Mouse (Mus musculus): ENCODE results near the gene Gje1. TPM values are rescaled to one million over a fixed set of nuclear protein-coding genes. Genes with fewer than 3 reads are reported as not detected.

Gene Gje1
- total RNA-seq (2021): not detected

GRCm38 (mm10) chr10:14718114-14718513 lies at the start of gene Gje1:
Gene Gje1, minus strand, starts transcription at chr10:14718214.
- DNase-seq: no peak
- intact Hi-C loops (cut with DNase I): no loop called here

DNA sequence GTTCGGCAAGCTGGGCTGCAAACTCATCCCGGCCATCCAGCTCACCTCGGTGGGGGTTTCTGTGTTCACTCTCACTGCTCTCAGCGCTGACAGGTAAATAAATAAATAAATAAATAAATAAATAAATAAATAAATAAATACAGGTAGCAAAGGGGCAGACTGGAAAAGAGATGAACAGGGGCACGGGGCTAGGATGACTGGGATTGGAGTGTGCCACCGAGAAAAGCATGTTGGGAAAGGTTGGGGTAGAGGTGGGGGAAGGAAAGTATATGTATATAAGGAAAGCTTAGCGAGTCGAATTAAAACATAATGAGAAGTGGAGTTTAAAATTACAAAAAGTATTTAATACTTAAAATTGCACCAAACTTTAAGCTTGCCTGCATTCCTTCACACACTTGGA lies 42.6 kb upstream of the Gje1 start:
- DNase-seq: no peak
- intact Hi-C loops (cut with DNase I): no loop called here

GRCm38 (mm10) chr10:14759665-14760558 lies 41.9 kb upstream of the Gje1 start:
- no peak for DNase-seq
- intact Hi-C loops (cut with DNase I): no loop called here

GRCm38 (mm10) chr10:14734285-14734684 lies 16.3 kb upstream of the Gje1 start:
- intact Hi-C loops (cut with DNase I): loop anchor here (10.0 kb wide), 1 partner anchor 441 kb away; no protein-coding TSS in a partner anchor

GRCm38 (mm10) chr10:14725671-14726070 lies 7.7 kb upstream of the Gje1 start:
- intact Hi-C loops (cut with DNase I): no loop called here

More at GRCm38 (mm10) chr10:14734285-14734684, 16.3 kb upstream of the Gje1 start:
- DNase-seq: peak; percentile 2 to 3

DNA sequence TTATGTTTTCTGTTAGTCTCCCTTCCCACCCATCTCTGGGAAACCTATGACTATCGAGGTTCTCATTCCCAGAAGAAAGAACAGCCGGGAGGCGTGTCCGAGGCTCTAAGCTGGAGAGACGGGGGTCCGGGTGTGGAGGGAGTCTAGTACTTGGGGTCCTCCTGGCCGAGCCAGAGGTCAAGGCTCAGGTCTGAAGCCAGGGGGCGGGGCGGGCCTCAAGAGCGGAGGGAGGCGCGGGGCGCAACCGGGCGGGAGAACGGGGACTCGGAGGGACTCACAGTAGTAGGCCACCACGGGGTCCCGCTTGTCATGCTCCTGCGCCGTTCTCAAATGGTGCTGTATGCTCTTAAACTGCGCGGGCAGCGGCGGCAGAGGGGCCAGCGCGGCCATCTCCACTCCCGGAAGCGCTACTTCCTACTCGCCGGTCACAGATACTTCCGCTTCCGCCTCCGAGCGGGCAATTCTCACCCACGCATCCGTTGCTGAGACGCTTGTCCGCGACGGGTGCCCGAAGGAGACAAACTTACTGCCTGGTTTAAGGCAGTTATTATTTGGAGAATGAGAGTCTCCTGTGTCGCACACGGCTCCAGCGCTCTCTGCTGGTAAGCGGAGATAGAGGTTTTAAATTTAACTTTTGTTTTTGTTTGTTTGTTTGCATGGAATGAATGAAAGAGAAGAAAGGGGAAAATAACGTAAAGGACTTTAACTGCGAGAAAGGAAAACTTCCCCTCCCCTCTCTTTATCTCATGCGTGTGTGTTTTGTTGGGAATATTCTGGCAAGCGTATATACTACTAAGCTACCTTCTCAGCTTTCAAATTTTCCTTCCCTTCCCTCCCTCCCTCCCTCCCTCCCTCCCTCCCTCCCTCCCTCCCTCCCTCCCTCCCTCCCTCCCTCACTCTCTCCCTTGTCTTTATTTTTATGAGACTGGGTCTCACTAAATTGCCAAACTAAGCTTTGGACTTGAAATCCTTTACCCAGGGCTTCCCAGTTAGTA lies 12.6 kb downstream of the Gje1 start, which contains the start of the genes Vta1 and Nmbr:
Gene Vta1 (minus strand): TSS at position 489 of the 995 bp plus-strand sequence.
Gene Nmbr (plus strand): TSS at position 520 of the 995 bp plus-strand sequence.
- DNase-seq: peak; percentile 97 to 99
- intact Hi-C loops (cut with DNase I): loop anchor here (1.0 kb wide), 2 partner anchors 253 to 301 kb away; no protein-coding TSS in a partner anchor

More at GRCm38 (mm10) chr10:14725671-14726070, 7.7 kb upstream of the Gje1 start:
- DNase-seq: no peak

GRCm38 (mm10) chr10:14703830-14704420 lies 14.1 kb downstream of the Gje1 start:
- intact Hi-C loops (cut with DNase I): no loop called here
- no peak for DNase-seq

GRCm38 (mm10) chr10:14703239-14703638 lies 14.8 kb downstream of the Gje1 start:
- intact Hi-C loops (cut with DNase I): no loop called here
- no peak for DNase-seq

GRCm38 (mm10) chr10:14690349-14690748 lies 27.7 kb downstream of the Gje1 start:
- intact Hi-C loops (cut with DNase I): no loop called here
- no peak for DNase-seq

DNA sequence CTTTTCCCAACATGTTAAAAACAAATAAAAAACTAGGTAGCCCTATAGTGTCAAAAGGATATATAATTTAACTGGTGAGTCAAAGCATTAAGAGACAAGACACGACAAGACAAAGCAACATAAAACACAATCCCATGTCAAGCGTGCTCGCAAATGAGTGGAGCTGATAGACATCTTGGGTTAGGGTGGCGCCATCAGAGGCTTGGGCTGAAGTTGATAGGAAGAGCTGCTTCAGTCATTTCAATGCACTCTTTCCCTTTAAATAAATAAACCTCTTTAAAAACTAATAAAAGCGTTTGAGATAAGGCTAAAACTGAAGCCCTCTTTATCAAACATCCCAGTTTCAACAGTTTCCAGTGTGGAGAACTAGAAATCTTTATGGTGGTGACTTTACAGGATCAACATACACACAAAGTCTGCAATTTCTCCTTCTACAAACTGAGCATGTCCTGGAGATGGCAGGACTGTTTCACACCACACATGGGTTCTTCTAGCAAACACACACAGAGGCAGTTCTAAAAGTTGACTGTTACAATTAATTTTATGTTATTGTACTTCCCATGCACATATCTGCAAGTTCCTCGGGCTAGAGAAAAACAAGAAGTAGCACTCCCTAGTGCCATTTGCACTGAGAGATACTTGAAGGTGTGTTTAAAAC lies 29.1 kb downstream of the Gje1 start:
- intact Hi-C loops (cut with DNase I): no loop called here
- no peak for DNase-seq

- intact Hi-C loops (cut with DNase I): no loop called here
- no peak for DNase-seq
These were observed 32.4 kb downstream of the Gje1 start for GRCm38 (mm10) chr10:14685663-14686062.

DNA sequence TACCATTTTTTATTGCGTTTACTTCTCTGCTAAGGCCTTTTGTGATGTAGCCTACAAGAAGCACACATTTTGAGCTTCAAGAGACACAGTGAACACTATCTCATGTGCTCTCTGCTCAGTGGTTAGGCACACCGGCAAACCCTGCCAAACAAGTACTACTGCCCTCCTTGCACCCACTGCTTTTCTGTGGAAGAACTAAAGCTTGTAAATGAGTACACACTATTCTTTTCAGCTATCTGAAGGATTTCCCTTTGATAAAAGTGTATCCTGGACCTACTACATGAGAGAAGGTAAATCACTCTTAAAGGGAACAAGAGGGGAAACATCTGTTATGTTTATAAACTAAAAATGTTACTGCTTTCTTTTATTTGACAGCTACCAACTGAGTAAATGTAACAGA lies 51.9 kb downstream of the Gje1 start:
- no peak for DNase-seq
- intact Hi-C loops (cut with DNase I): no loop called here

Other genes starting within 250 kb of the Gje1 start
- gene Adgrg6, start 172.6 kb downstream of the Gje1 start, total RNA-seq (2021): 1 to 10 TPM; 2.1 to 2.5 TPM
- 10 to 100 TPM; 29.5 to 35.5 TPM for gene Vta1, start 12.7 kb downstream of the Gje1 start, total RNA-seq (2021)
- gene Nmbr, start 12.6 kb downstream of the Gje1 start, total RNA-seq (2021): not detected